Mouse (Mus musculus): ENCODE measurements around the gene Kif27. TPM values are rescaled to one million over a fixed set of nuclear protein-coding genes. Genes with fewer than 3 reads are reported as not detected.

Kif27 gene
- total RNA-seq, 1 experiment from 2014 or later, result 0.88 TPM

- peak; percentile 9 for DNase-seq
Observed at GRCm38 (mm10) chr13:58276256-58276655, 82.7 kb downstream of the Kif27 start.

GRCm38 (mm10) chr13:58275599-58275998 is 83.3 kb downstream of the Kif27 start, which contains the start of gene Gkap1:
TSS of gene Gkap1 (minus strand) at chr13:58275699.
- DNase-seq, result no peak

GRCm38 (mm10) chr13:58275076-58275475 is 83.8 kb downstream of the Kif27 start:
- DNase-seq, result no peak

- DNase-seq, result peak; percentile 83
Observed at GRCm38 (mm10) chr13:58274259-58274991, 84.5 kb downstream of the Kif27 start.

GRCm38 (mm10) chr13:58273411-58274258 is 85.3 kb downstream of the Kif27 start:
- DNase-seq, result peak; percentile 38

- DNase-seq, result no peak
Observed at GRCm38 (mm10) chr13:58266864-58267263, 92.1 kb downstream of the Kif27 start.

GRCm38 (mm10) chr13:58263546-58263945 is 95.4 kb downstream of the Kif27 start:
- DNase-seq, result no peak

GRCm38 (mm10) chr13:58261674-58262073 is 97.2 kb downstream of the Kif27 start:
- DNase-seq, result no peak

- no peak for DNase-seq
Observed at GRCm38 (mm10) chr13:58253268-58253667, 105.7 kb downstream of the Kif27 start.

- DNase-seq, result no peak
Observed at GRCm38 (mm10) chr13:58248957-58249356, 110.0 kb downstream of the Kif27 start.

Small RNA genes within 50 kb of the gene (microRNA-seq; reads per million reads assigned to microRNA genes)
- gene Mir6369 (0 reads per million in 2 experiments), gene Mir7-1 (419 to 450 reads per million in 2 experiments)

Other genes with a start within 250 kb of the Kif27 start
- gene Klhl3, start 245.5 kb downstream of the Kif27 start, total RNA-seq (2021), result 1.5 and 3.2 TPM in 2 replicates
- gene Hnrnpa0, start 230.6 kb downstream of the Kif27 start, total RNA-seq (2021), result 115 and 127 TPM in 2 replicates
- 45.4 and 55.2 TPM in 2 replicates for gene Idnk, start 201.5 kb downstream of the Kif27 start, total RNA-seq (2021)
- gene Ubqln1, start 143.5 kb downstream of the Kif27 start, total RNA-seq (2021), result 118 and 136 TPM in 2 replicates
- gene Gkap1, start 83.4 kb downstream of the Kif27 start, total RNA-seq (2021), result 43.8 and 47.3 TPM in 2 replicates
- gene 2210016F16Rik, start 26.1 kb upstream of the Kif27 start, total RNA-seq (2021), result 23.3 and 27.3 TPM in 2 replicates
- 23.2 and 25.0 TPM in 2 replicates for gene Rmi1, start 43.1 kb upstream of the Kif27 start, total RNA-seq (2021)
- 798 and 829 TPM in 2 replicates for gene Hnrnpk, start 44.2 kb upstream of the Kif27 start, total RNA-seq (2021)